Mouse (Mus musculus) G1E (cell line): ENCODE measurements around the gene Accs.

Source experiments
- CTCF ChIP-seq: IDR thresholded peaks from 2 replicates; pipeline ENCODE4 v1.5.1; 2012; ENCODE audit warnings: low read depth, low read length, inconsistent platforms, mixed read lengths
- GATA1 ChIP-seq: IDR thresholded peaks from 2 replicates; pipeline ENCODE4 v1.6.1; 2012; ENCODE audit warnings: borderline replicate concordance, low read length, inconsistent platforms, mixed read lengths

DNA sequence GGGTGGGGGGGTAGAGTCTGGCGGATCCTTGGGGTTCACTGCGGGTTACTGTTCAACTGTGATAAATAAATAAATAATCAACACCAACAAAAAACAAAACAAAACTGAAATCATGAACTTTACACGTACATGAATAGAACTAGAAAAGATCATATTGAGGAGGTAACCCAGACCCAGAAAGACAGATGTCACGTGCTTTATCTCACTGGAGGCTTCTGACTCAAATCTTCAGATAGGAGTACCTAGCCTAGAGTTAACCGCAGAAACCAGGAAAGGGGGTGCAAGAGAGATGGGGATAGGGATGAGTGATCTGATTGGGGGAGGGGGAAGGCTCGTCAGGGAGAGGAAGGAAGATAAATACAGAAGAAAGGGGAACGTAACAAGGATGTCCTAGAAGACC lies 39.3 kb upstream of the Accs start:
- TF ChIP-seq CTCF: no peak
- TF ChIP-seq GATA1: no peak
